Mouse (Mus musculus): Measurements from ENCODE around the gene Serhl.

The Serhl gene

DNA sequence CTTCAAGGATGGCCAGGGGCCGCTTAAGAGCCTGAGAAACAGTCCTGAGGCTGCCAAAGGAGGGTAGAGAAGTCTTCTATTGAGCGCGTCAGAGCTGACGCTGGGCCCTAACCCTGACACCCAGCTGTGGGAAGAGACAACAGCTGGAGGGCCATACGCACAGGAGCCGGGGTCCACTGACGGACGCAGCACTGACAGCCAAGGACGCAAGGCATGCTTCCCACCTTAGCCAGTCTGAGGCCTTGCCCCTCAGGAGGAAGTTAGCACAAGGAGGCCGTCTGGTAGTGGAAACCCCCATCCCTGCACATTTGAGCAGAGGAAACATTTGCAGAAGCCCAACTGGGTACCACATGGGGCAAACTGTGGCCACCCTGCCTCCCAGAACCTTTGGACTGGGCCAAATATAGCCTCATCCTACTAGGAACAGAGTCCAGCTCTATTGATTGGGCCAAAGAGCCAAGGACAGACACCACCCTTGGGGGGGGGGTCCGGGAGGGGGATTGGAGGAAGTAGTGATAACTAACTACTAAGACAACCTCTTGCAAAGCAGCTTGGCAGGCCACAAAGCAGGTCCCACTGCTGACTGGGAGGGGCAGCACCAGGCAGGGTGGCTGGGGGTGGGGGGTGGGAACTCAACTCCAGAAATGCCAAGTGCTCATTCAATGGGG lies 73.6 kb downstream of the Serhl start:
- DNase-seq (ENCODE audit: low read depth, low spot score) = no peak

DNA sequence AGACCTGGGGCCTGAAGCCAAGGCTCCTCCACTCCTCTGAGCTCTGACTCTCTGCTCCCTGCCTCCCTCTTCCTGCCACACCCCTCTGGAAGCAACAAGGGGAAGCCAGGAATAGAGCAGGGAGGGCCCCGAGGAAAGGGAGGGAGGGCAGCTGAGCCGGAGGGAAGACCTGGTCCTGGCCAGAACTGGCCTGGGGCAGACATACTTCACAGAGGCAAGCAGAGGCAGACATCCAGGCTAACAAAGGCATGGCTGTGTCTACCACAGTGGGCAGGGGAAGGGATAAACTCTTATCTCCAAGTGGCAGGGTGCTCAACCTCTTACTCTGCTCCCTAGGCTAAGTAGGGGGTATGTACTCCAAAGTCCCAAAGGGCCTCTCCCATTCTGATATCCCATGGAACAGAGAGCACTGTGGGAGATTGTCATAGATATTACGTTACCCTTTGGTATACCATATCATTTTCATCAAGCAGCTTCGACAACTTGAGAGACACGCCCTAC lies 75.7 kb downstream of the Serhl start:
- DNase-seq (ENCODE audit: low read depth, low spot score) = no peak

DNA sequence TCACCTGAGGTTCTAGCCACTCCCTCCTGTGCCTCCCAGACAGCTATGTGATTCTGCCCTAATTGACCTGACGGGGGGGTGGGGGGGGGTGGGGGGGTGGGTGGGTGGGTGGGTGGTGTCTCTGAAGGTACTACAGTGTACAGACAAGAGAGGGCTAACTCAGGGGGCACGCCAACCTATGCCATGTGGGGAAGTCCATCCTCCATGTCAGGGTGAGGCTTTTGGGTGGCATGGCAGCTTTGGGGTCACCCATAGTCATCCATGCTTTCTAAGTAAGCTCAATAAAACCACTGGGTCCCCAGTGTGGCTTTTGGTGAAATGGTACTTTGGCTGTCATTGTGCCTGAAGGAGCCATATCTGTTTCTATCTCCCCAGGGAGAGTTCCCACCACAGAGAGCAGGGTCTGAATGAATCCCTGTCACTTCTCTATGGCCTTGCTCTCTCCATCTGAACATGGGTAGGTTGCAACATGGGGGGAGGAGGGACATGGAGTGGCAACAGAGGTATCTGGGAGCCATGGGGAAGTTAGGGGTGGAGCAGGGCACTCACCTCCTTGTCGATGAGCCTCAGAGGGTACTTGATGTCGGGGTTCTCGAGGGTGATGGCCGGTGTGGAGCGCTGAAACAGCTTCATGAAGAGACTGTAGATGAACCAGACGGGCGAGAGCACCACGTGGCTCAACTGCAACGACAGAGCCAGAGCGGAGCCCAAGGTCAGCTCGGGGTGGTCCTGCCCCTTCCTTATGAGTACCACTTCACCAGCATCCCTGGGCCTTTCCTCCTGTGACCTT lies 76.4 kb downstream of the Serhl start:
- no peak for DNase-seq (ENCODE audit: low read depth, low spot score)
